Mouse (Mus musculus) testis, adult 2 months (tissue): Measurements from ENCODE around the gene Pak7.

Experiments used
- CTCF ChIP-seq: fragments of 200-500 bp; IDR thresholded peaks from 2 replicates; pipeline ENCODE4 v1.5.1; 2012; ENCODE audit warnings: low read depth, mild to moderate bottlenecking, inconsistent platforms, low read length, moderate library complexity; ENCODE audit not compliant: control insufficient read depth, insufficient read depth, insufficient replicate concordance
- POLR2A ChIP-seq: fragments of 200-500 bp; IDR thresholded peaks from 2 replicates; pipeline ENCODE4 v1.6.1; 2012; ENCODE audit warnings: low read depth, mild to moderate bottlenecking, inconsistent platforms, low read length, moderate library complexity; ENCODE audit not compliant: control insufficient read depth

DNA sequence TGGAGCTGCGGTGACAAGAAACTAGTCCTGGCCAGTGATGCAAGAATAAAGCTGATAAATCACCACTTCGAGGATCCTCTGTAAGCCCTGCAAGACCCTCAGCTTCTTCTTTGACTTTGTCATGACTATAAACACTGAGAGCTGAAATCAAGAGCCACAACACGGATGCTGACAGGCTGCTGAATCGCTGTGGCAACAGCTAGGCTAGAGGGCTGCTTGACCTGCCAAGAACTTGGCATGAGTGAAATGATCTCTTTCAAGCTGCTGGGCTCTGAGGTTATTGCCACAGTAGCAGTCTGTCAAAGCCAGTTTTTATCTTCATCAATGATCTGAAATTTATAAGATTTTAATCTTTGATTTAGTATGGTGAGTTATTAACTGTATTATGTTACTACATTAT, 62.1 kb downstream of the Pak7 start:
- no peak for TF ChIP-seq CTCF
- no peak for TF ChIP-seq POLR2A
